Mouse (Mus musculus) forebrain, embryonic 13.5 days (tissue): ENCODE data around the gene Rab35. TPM values are rescaled to one million over a fixed set of nuclear protein-coding genes. Genes with fewer than 3 reads are reported as not detected.
A peak's percentile ranks its signal among the peaks of the same experiment; 100 is the strongest.

ENCODE experiments used
- ATAC-seq: fragments of 200-750 bp; cut with Nextera tagmentation; 2 replicates; pipeline ENCODE4 v1.8.0; 2017
- H3K27ac ChIP-seq: fragments of 300-500 bp; sonication (generic); 2 replicates; pipeline ENCODE4 v1.5.1; 2015; ENCODE audit warnings: inconsistent platforms, mild to moderate bottlenecking, moderate library complexity
- H3K27me3 ChIP-seq: fragments of 300-500 bp; sonication (generic); 2 replicates; pipeline ENCODE4 v1.6.1; 2015; ENCODE audit warnings: mild to moderate bottlenecking, inconsistent platforms
- H3K36me3 ChIP-seq: fragments of 300-500 bp; sonication (generic); 2 replicates; pipeline ENCODE4 v1.6.1; 2015; ENCODE audit warnings: mild to moderate bottlenecking, inconsistent platforms; ENCODE audit not compliant: poor library complexity, severe bottlenecking
- H3K4me1 ChIP-seq: fragments of 300-500 bp; sonication (generic); 2 replicates; pipeline ENCODE4 v1.6.1; 2015; ENCODE audit warnings: inconsistent platforms
- H3K4me2 ChIP-seq: fragments of 300-500 bp; sonication (generic); 2 replicates; pipeline ENCODE4 v1.6.1; 2015; ENCODE audit warnings: inconsistent platforms, mild to moderate bottlenecking, moderate library complexity
- H3K4me3 ChIP-seq: fragments of 300-500 bp; sonication (generic); 2 replicates; pipeline ENCODE4 v1.5.1; 2015; ENCODE audit warnings: mild to moderate bottlenecking, inconsistent platforms
- H3K9ac ChIP-seq: fragments of 300-500 bp; sonication (generic); 2 replicates; pipeline ENCODE4 v1.6.1; 2015; ENCODE audit warnings: mild to moderate bottlenecking, inconsistent platforms
- H3K9me3 ChIP-seq: fragments of 300-500 bp; sonication (generic); replicated peaks from 2 replicates; pipeline ENCODE4 v1.6.1; 2016; ENCODE audit warnings: inconsistent platforms
- WGBS: fragments of 180-500 bp; shearing (Covaris S2); methylation state at CpG from one replicate; pipeline ENCODE4 v1.1.7; 2015; 5-methylcytosine and 5-hydroxymethylcytosine counted together
- polyA plus RNA-seq: library from polyadenylated mRNA; unstranded; fragments of >200 nt; fragmentation: Nextera tagmentation; extraction: Ambion mirVana; gene quantifications from 2 replicates; pipeline ENCODE4 v1.2.1, GENCODE M21; 2015

Rab35 gene
- polyA plus RNA-seq, 1 experiment from 2014 or later = 12.1 TPM

GRCm38 (mm10) chr5:115650885-115651284, 19.2 kb downstream of the Rab35 start:
- Histone ChIP-seq H3K9me3 (no peaks in the 10 kb centered on the region), H3K27ac (no peak overlapping the region), H3K9ac (no peak overlapping the region; the same call in 1 of the 2 replicates), H3K27me3 (no peaks in the 10 kb centered on the region), H3K4me2 (no peak overlapping the region), H3K4me3 (no peak overlapping the region), H3K4me1 (peaks cover 18% of the 10 kb centered on the region), H3K36me3 (peaks cover 35% of the 10 kb centered on the region)
- ATAC-seq = no peak
- WGBS = 88% methylated on average over 10 of the region's 10 CpGs

GRCm38 (mm10) chr5:115651821-115652220, 20.1 kb downstream of the Rab35 start:
- H3K36me3 ChIP-seq = peaks cover 26% of the 10 kb centered on the region
- H3K9me3 ChIP-seq = no peaks in the 10 kb centered on the region
- no peak overlapping the region for H3K4me3 ChIP-seq
- peak overlapping the region; percentile 67 for H3K4me2 ChIP-seq
- no peak for ATAC-seq
- 89% methylated on average over 10 of the region's 10 CpGs for WGBS
- no peak overlapping the region for H3K27ac ChIP-seq
- H3K27me3 ChIP-seq = no peaks in the 10 kb centered on the region
- H3K4me1 ChIP-seq = peaks cover 18% of the 10 kb centered on the region
- no peak overlapping the region for H3K9ac ChIP-seq

GRCm38 (mm10) chr5:115652681-115653575, 21.2 kb downstream of the Rab35 start:
- Histone ChIP-seq H3K9ac (peak overlapping the region; percentile 62), H3K4me3 (peak overlapping the region; percentile 39), H3K27ac (peak overlapping the region; percentile 70), H3K4me2 (peak overlapping the region; percentile 67), H3K4me1 (peaks cover 18% of the 10 kb centered on the region), H3K9me3 (no peaks in the 10 kb centered on the region), H3K27me3 (no peaks in the 10 kb centered on the region), H3K36me3 (peaks cover 15% of the 10 kb centered on the region)
- ATAC-seq = peak; percentile 100
- WGBS = 4% methylated on average over 35 of the region's 35 CpGs

- WGBS = 92% methylated on average over 12 of the region's 12 CpGs
- H3K4me1 ChIP-seq = peaks cover 18% of the 10 kb centered on the region
- H3K4me2 ChIP-seq = no peak overlapping the region
- no peak overlapping the region for H3K27ac ChIP-seq
- no peak overlapping the region for H3K4me3 ChIP-seq
- H3K9ac ChIP-seq = no peak overlapping the region
- peaks cover 7% of the 10 kb centered on the region; the same call in 1 of the 2 replicates for H3K36me3 ChIP-seq
- no peaks in the 10 kb centered on the region for H3K27me3 ChIP-seq
- no peak for ATAC-seq
- no peaks in the 10 kb centered on the region for H3K9me3 ChIP-seq
Observed at GRCm38 (mm10) chr5:115653776-115654175, 22.1 kb downstream of the Rab35 start.

GRCm38 (mm10) chr5:115656677-115657076, 25.0 kb downstream of the Rab35 start:
- ATAC-seq = no peak
- peaks cover 10% of the 10 kb centered on the region for H3K4me1 ChIP-seq
- no peak overlapping the region for H3K4me3 ChIP-seq
- H3K27ac ChIP-seq = no peak overlapping the region
- H3K27me3 ChIP-seq = no peaks in the 10 kb centered on the region
- 77% methylated on average over 6 of the region's 6 CpGs for WGBS
- no peaks in the 10 kb centered on the region for H3K9me3 ChIP-seq
- H3K4me2 ChIP-seq = no peak overlapping the region
- peaks cover 11% of the 10 kb centered on the region; the same call in 1 of the 2 replicates for H3K36me3 ChIP-seq
- H3K9ac ChIP-seq = no peak overlapping the region

- H3K27me3 ChIP-seq = no peaks in the 10 kb centered on the region
- WGBS = 87% methylated on average over 1 of the region's 1 CpGs
- H3K9ac ChIP-seq = no peak overlapping the region
Observed at GRCm38 (mm10) chr5:115657234-115657633, 25.5 kb downstream of the Rab35 start.

GRCm38 (mm10) chr5:115658352-115658751, 26.6 kb downstream of the Rab35 start:
- no peak overlapping the region for H3K4me2 ChIP-seq
- WGBS = 87% methylated on average over 6 of the region's 6 CpGs
- H3K4me3 ChIP-seq = no peak overlapping the region
- no peak for ATAC-seq
- H3K36me3 ChIP-seq = peaks cover 11% of the 10 kb centered on the region; the same call in 1 of the 2 replicates
- H3K4me1 ChIP-seq = no peaks in the 10 kb centered on the region
- no peak overlapping the region for H3K9ac ChIP-seq
- no peak overlapping the region for H3K27ac ChIP-seq
- no peaks in the 10 kb centered on the region for H3K27me3 ChIP-seq
- H3K9me3 ChIP-seq = no peaks in the 10 kb centered on the region

More at GRCm38 (mm10) chr5:115657234-115657633, 25.5 kb downstream of the Rab35 start:
- Histone ChIP-seq H3K9me3 (no peaks in the 10 kb centered on the region), H3K4me1 (peaks cover 4% of the 10 kb centered on the region), H3K36me3 (peaks cover 11% of the 10 kb centered on the region; the same call in 1 of the 2 replicates), H3K27ac (no peak overlapping the region), H3K4me2 (no peak overlapping the region), H3K4me3 (no peak overlapping the region)
- no peak for ATAC-seq

GRCm38 (mm10) chr5:115662658-115663057, 30.9 kb downstream of the Rab35 start:
- Histone ChIP-seq H3K27me3 (no peaks in the 10 kb centered on the region), H3K36me3 (peaks cover 11% of the 10 kb centered on the region; the same call in 1 of the 2 replicates), H3K4me1 (peaks cover 10% of the 10 kb centered on the region), H3K4me3 (no peak overlapping the region), H3K27ac (no peak overlapping the region), H3K9ac (no peak overlapping the region), H3K9me3 (no peaks in the 10 kb centered on the region), H3K4me2 (no peak overlapping the region)
- WGBS = 85% methylated on average over 22 of the region's 22 CpGs
- no peak for ATAC-seq

- H3K4me2 ChIP-seq = no peak overlapping the region
- H3K4me1 ChIP-seq = peaks cover 17% of the 10 kb centered on the region
- no peak overlapping the region for H3K4me3 ChIP-seq
- H3K9ac ChIP-seq = no peak overlapping the region
- no peaks in the 10 kb centered on the region for H3K36me3 ChIP-seq
- 38% methylated on average over 8 of the region's 8 CpGs for WGBS
- ATAC-seq = no peak
- H3K9me3 ChIP-seq = no peaks in the 10 kb centered on the region
- H3K27ac ChIP-seq = peak overlapping the region; percentile 41
- no peaks in the 10 kb centered on the region for H3K27me3 ChIP-seq
Observed at GRCm38 (mm10) chr5:115666366-115667065, 34.8 kb downstream of the Rab35 start.

GRCm38 (mm10) chr5:115667210-115667609, 35.5 kb downstream of the Rab35 start:
- WGBS = 69% methylated on average over 8 of the region's 8 CpGs
- Histone ChIP-seq H3K4me1 (peaks cover 17% of the 10 kb centered on the region), H3K27ac (no peak overlapping the region), H3K36me3 (no peaks in the 10 kb centered on the region), H3K4me2 (no peak overlapping the region), H3K9me3 (no peaks in the 10 kb centered on the region), H3K4me3 (no peak overlapping the region), H3K9ac (no peak overlapping the region), H3K27me3 (no peaks in the 10 kb centered on the region)
- no peak for ATAC-seq

- no peak for ATAC-seq
- no peaks in the 10 kb centered on the region for H3K9me3 ChIP-seq
- no peaks in the 10 kb centered on the region for H3K36me3 ChIP-seq
- no peak overlapping the region for H3K4me3 ChIP-seq
- no peak overlapping the region for H3K9ac ChIP-seq
- H3K4me2 ChIP-seq = no peak overlapping the region
- 8% methylated on average over 7 of the region's 7 CpGs for WGBS
- H3K4me1 ChIP-seq = peaks cover 17% of the 10 kb centered on the region
- H3K27ac ChIP-seq = no peak overlapping the region
- no peaks in the 10 kb centered on the region for H3K27me3 ChIP-seq
Observed at GRCm38 (mm10) chr5:115667894-115668293, 36.2 kb downstream of the Rab35 start.

- Histone ChIP-seq H3K36me3 (no peaks in the 10 kb centered on the region), H3K9ac (no peak overlapping the region), H3K9me3 (no peaks in the 10 kb centered on the region), H3K4me1 (peaks cover 17% of the 10 kb centered on the region), H3K4me2 (no peak overlapping the region), H3K4me3 (no peak overlapping the region), H3K27ac (no peak overlapping the region), H3K27me3 (no peaks in the 10 kb centered on the region)
- no peak for ATAC-seq
- 84% methylated on average over 12 of the region's 12 CpGs for WGBS
Observed at GRCm38 (mm10) chr5:115668986-115669385, 37.3 kb downstream of the Rab35 start.
